Mouse (Mus musculus) testis, adult 2 months (tissue): Measurements from ENCODE around the gene Dolpp1.

Source experiments
- CTCF ChIP-seq: fragments of 200-500 bp; IDR thresholded peaks from 2 replicates; pipeline ENCODE4 v1.5.1; 2012; ENCODE audit warnings: low read depth, mild to moderate bottlenecking, inconsistent platforms, low read length, moderate library complexity; ENCODE audit not compliant: control insufficient read depth, insufficient read depth, insufficient replicate concordance
- POLR2A ChIP-seq: fragments of 200-500 bp; IDR thresholded peaks from 2 replicates; pipeline ENCODE4 v1.6.1; 2012; ENCODE audit warnings: low read depth, mild to moderate bottlenecking, inconsistent platforms, low read length, moderate library complexity; ENCODE audit not compliant: control insufficient read depth

GRCm38 (mm10) chr2:30421432-30421831 lies 29.4 kb downstream of the Dolpp1 start:
- TF ChIP-seq CTCF = no peak
- TF ChIP-seq POLR2A = no peak
